Mouse (Mus musculus): ENCODE measurements around the gene Ptpn3.

- TF ChIP-seq CTCF (IDR thresholded peaks at IDR 0.05; ENCODE audit: low read depth): no peak
- TF ChIP-seq EP300 (IDR thresholded peaks at IDR 0.05; ENCODE audit: low read depth): no peak
Measured at GRCm38 (mm10) chr4:57282179-57282578, 19.5 kb downstream of the Ptpn3 start.
